Comparison of ENCODE assay signal across 27 mouse cellular contexts in the genomic region with DNA sequence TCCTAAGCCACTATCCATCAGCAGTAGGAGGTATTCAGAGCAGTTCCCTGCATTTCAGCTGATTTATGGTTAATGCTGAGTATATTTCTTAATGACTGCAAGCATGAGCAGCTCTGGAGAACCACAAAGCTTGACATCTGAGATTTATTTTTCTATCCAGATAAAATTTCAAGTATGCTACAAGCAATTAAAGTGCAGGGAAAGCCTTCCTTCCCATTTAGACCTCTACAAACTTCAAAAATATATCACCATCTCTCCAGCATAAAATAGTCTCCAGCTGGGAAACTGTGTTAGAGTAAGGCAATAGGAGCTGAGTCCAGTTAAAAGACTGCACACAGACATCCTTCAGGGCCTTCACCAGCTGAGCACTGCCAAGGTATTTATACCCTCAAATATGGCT.
DNase-seq lines count a peak whose midpoint lies in the region; ATAC-seq lines count a peak whose summit lies in the region.
"Had no signal": no experiment of that assay in that cellular context is flagged by ENCODE, and none has a peak within 500 bp of the region (broad histone marks: within the 10 kb centered on the region; RNA-seq: fewer than 3 reads in every experiment).

No protein-coding gene starts in this region.

- no peaks in the 10 kb centered on the region for H3K27me3 ChIP-seq in kidney, embryonic 14.5 days (ENCODE audit: control insufficient read depth, insufficient read depth, low read length)
- no peaks in the 10 kb centered on the region for H3K27me3 ChIP-seq in neural tube, embryonic 11.5 days (ENCODE audit: control insufficient read depth, insufficient read depth, low read length)
- H3K27me3 ChIP-seq: heart, embryonic 15.5 days; liver, embryonic 15.5 days had no signal

- H3K4me1 ChIP-seq in kidney, embryonic 14.5 days (ENCODE audit: control insufficient read depth, insufficient read depth, low read length): peaks cover 3% of the 10 kb centered on the region; the same call in 1 of the 2 replicates
- H3K4me1 ChIP-seq in neural tube, embryonic 11.5 days (ENCODE audit: control insufficient read depth, insufficient read depth, low read length): no peaks in the 10 kb centered on the region
- H3K4me1 ChIP-seq: heart, embryonic 15.5 days; liver, embryonic 15.5 days had no signal

- no peak overlapping the region for H3K4me3 ChIP-seq in kidney, embryonic 14.5 days (ENCODE audit: low read length)
- no peak overlapping the region for H3K4me3 ChIP-seq in neural tube, embryonic 11.5 days (ENCODE audit: low read depth, low read length)
- H3K4me3 ChIP-seq: erythroblast, embryonic 14.5 days; heart, embryonic 15.5 days; liver, embryonic 15.5 days; myocyte had no signal

- no peaks in the 10 kb centered on the region for H3K36me3 ChIP-seq in kidney, embryonic 14.5 days (ENCODE audit: control insufficient read depth, insufficient read depth, low read length)
- H3K36me3 ChIP-seq in neural tube, embryonic 11.5 days (ENCODE audit: control insufficient read depth, insufficient read depth, low read length): no peaks in the 10 kb centered on the region
- H3K36me3 ChIP-seq: heart, embryonic 15.5 days; liver, embryonic 15.5 days had no signal

- H3K9ac ChIP-seq in kidney, embryonic 14.5 days (ENCODE audit: low read depth, low read length): no peak overlapping the region
- H3K9ac ChIP-seq in neural tube, embryonic 11.5 days (ENCODE audit: low read length): no peak overlapping the region
- H3K9ac ChIP-seq: forebrain, postnatal 0 days; heart, embryonic 15.5 days; liver, embryonic 15.5 days; lung, embryonic 14.5 days had no signal

- no peaks in the 10 kb centered on the region for H3K9me3 ChIP-seq in kidney, embryonic 14.5 days (ENCODE audit: control insufficient read depth, low read length)
- H3K9me3 ChIP-seq in neural tube, embryonic 11.5 days (ENCODE audit: control insufficient read depth, low read length): no peaks in the 10 kb centered on the region
- H3K9me3 ChIP-seq: heart, embryonic 15.5 days; liver, embryonic 15.5 days had no signal

- no peak overlapping the region for H3K4me2 ChIP-seq in kidney, embryonic 14.5 days (replicated peaks; ENCODE audit: low read depth, low read length)
- H3K4me2 ChIP-seq in neural tube, embryonic 11.5 days (ENCODE audit: low read depth): no peak overlapping the region
- H3K4me2 ChIP-seq: heart, embryonic 15.5 days; liver, embryonic 15.5 days; lung, embryonic 14.5 days; midbrain, embryonic 11.5 days had no signal

- no peak for DNase-seq in kidney, postnatal 14 days
- DNase-seq in neural tube, embryonic 11.5 days (ENCODE audit: low spot score): peak; percentile 17
- no peak for DNase-seq in neural tube, embryonic 10.5 days (ENCODE audit: extremely low spot score, low spot score)
- DNase-seq in mesoderm, embryonic 11.5 days (ENCODE audit: low read depth, low spot score): peak; percentile 67
- DNase-seq in heart, adult 8-10 months (ENCODE audit: low spot score): no peak
- no peak for DNase-seq in T-cell, adult 2 months (ENCODE audit: low spot score)
- DNase-seq: adrenal gland, postnatal 25 days; cerebellum, adult 2 months; forebrain, postnatal 0 days; gastrocnemius, postnatal 10 days; kidney, postnatal 10 days; lung, embryonic 14.5 days; lung, postnatal 14 days; right cerebral cortex, postnatal 4 days; thymus, adult 18-20 months; thymus, postnatal 36 days had no signal

- peak; percentile 94 for ATAC-seq in kidney, embryonic 14.5 days (ENCODE audit: low FRiP score, low TSS enrichment)
- ATAC-seq in neural tube, embryonic 11.5 days (ENCODE audit: insufficient read depth, low FRiP score, low TSS enrichment): no peak
- ATAC-seq: CD4-positive, CD25-positive, alpha-beta regulatory T cell, adult 4 months; forebrain, postnatal 0 days; hindbrain, postnatal 0 days; intestine, embryonic 16.5 days; midbrain, embryonic 16.5 days had no signal

- no peak overlapping the region; the same call in 1 of the 2 replicates for H3K27ac ChIP-seq in kidney, embryonic 14.5 days (ENCODE audit: low read depth, low read length)
- no peak overlapping the region for H3K27ac ChIP-seq in neural tube, embryonic 11.5 days (ENCODE audit: low read depth, low read length)
- H3K27ac ChIP-seq: heart, embryonic 15.5 days; hindbrain, postnatal 0 days; liver, embryonic 15.5 days; stomach, postnatal 0 days had no signal

Comparison
In these comparisons a context has a peak if more than half of its experiments do, and no peak if none do; other contexts are left out.
1. DNase-seq: peak in neural tube, embryonic 11.5 days (single experiment) and mesoderm, embryonic 11.5 days (single experiment); none in kidney, postnatal 14 days (single experiment), neural tube, embryonic 10.5 days (single experiment), heart, adult 8-10 months (single experiment) and T-cell, adult 2 months (single experiment).